Mouse (Mus musculus) MEL (cell line): Measurements from ENCODE around the gene Anxa2. TPM values are rescaled to one million over a fixed set of nuclear protein-coding genes. Genes with fewer than 3 reads are reported as not detected.

Experiments used
- DNase-seq: peaks from one replicate; pipeline ENCODE4 v3.0.0; 2011; ENCODE audit warnings: low read depth, low spot score
- H3K27ac ChIP-seq: 2 replicates; pipeline ENCODE4 v1.5.1; 2012; ENCODE audit warnings: low read depth, mild to moderate bottlenecking, control low read depth, low read length, moderate library complexity; ENCODE audit not compliant: control insufficient read depth
- H3K27me3 ChIP-seq, 2 experiments: fragments of 150-350 bp in 1 of 2; sonication (generic) in 1 of 2; 2 replicates each; pipeline ENCODE4 v1.6.1; 2012; ENCODE audit warnings: low read length in 2 of 2, mild to moderate bottlenecking in 2 of 2, improper control_type of control experiment in 1 of 2, moderate library complexity in 1 of 2; ENCODE audit not compliant: insufficient read depth in 2 of 2, control insufficient read depth in 1 of 2
- H3K36me3 ChIP-seq, 2 experiments: 2 replicates each; pipeline ENCODE4 v1.6.1; 2012 to 2014; ENCODE audit warnings: low read length in 2 of 2, improper control_type of control experiment in 1 of 2, inconsistent platforms in 1 of 2, mild to moderate bottlenecking in 1 of 2; ENCODE audit not compliant: insufficient read depth in 2 of 2, control insufficient read depth in 1 of 2
- H3K4me1 ChIP-seq, 2 experiments: fragments of 150-350 bp in 1 of 2; sonication (generic) in 1 of 2; 2 replicates each; pipeline ENCODE4 v1.6.1; 2012; ENCODE audit warnings: low read length in 2 of 2, improper control_type of control experiment in 1 of 2, mild to moderate bottlenecking in 1 of 2; ENCODE audit not compliant: insufficient read depth in 2 of 2, control insufficient read depth in 1 of 2
- H3K4me3 ChIP-seq, 2 experiments: fragments of 150-350 bp in 1 of 2; sonication (generic) in 1 of 2; 2 replicates each; pipeline ENCODE4 v1.5.1; 2012; ENCODE audit warnings: low read depth in 2 of 2, low read length in 2 of 2, mild to moderate bottlenecking in 2 of 2, moderate library complexity in 2 of 2, control low read depth in 1 of 2, improper control_type of control experiment in 1 of 2; ENCODE audit not compliant: control insufficient read depth in 1 of 2, insufficient read depth in 1 of 2
- H3K79me2 ChIP-seq: 2 replicates; pipeline ENCODE4 v1.6.1; 2012; ENCODE audit warnings: mild to moderate bottlenecking, low read length, moderate library complexity; ENCODE audit not compliant: control insufficient read depth, poor library complexity, insufficient read depth
- H3K9ac ChIP-seq: 2 replicates; pipeline ENCODE4 v1.6.1; 2012; ENCODE audit warnings: low read depth, mild to moderate bottlenecking, control low read depth, low read length, moderate library complexity; ENCODE audit not compliant: control insufficient read depth, poor library complexity, severe bottlenecking
- H3K9me3 ChIP-seq: fragments of 150-350 bp; sonication (generic); replicated peaks from 2 replicates; pipeline ENCODE4 v1.6.1; 2012; ENCODE audit warnings: mild to moderate bottlenecking, low read length, improper control_type of control experiment, moderate library complexity; ENCODE audit not compliant: insufficient read depth
- BHLHE40 ChIP-seq: IDR thresholded peaks from 2 replicates; pipeline ENCODE4 v1.6.1; 2012; ENCODE audit warnings: low read depth, mild to moderate bottlenecking, inconsistent platforms, low read length, improper control_type of control experiment, borderline replicate concordance
- CHD1 ChIP-seq: IDR thresholded peaks from 2 replicates; pipeline ENCODE4 v1.6.1; 2012; ENCODE audit warnings: low read depth, mild to moderate bottlenecking, inconsistent platforms, low read length, improper control_type of control experiment
- CHD2 ChIP-seq: IDR thresholded peaks from 2 replicates; pipeline ENCODE4 v1.6.1; 2011; ENCODE audit warnings: low read length, improper control_type of control experiment
- ELF1 ChIP-seq: IDR thresholded peaks from 2 replicates; pipeline ENCODE4 v1.6.1; 2014; ENCODE audit warnings: low read depth, mild to moderate bottlenecking, inconsistent platforms, low read length, improper control_type of control experiment, moderate library complexity
- EP300 ChIP-seq, 2 experiments: IDR thresholded peaks; 2 replicates each; pipeline ENCODE4 v1.6.1; 2011; ENCODE audit warnings: improper control_type of control experiment in 2 of 2, low read length in 2 of 2, low read depth in 1 of 2, mild to moderate bottlenecking in 1 of 2
- GABPA ChIP-seq: IDR thresholded peaks from 2 replicates; pipeline ENCODE4 v1.6.1; 2012; ENCODE audit warnings: low read depth, mild to moderate bottlenecking, inconsistent platforms, low read length, improper control_type of control experiment, moderate library complexity
- HCFC1 ChIP-seq: IDR thresholded peaks from 2 replicates; pipeline ENCODE4 v1.6.1; 2012; ENCODE audit warnings: low read depth, mild to moderate bottlenecking, inconsistent platforms, low read length, improper control_type of control experiment, moderate library complexity
- JUND ChIP-seq: IDR thresholded peaks from 2 replicates; pipeline ENCODE4 v1.6.1; 2011; ENCODE audit warnings: low read depth, mild to moderate bottlenecking, improper control_type of control experiment, low read length
- KAT2A ChIP-seq: conservative IDR thresholded peaks from 2 replicates; pipeline ENCODE4 v1.6.1; 2012; ENCODE audit warnings: low read depth, low read length, improper control_type of control experiment, inconsistent platforms
- MAFK ChIP-seq: IDR thresholded peaks from 2 replicates; pipeline ENCODE4 v1.6.1; 2011; ENCODE audit warnings: low read depth, mild to moderate bottlenecking, low read length, improper control_type of control experiment, borderline replicate concordance
- MXI1 ChIP-seq: IDR thresholded peaks from 2 replicates; pipeline ENCODE4 v1.6.1; 2011; ENCODE audit warnings: mild to moderate bottlenecking, low read depth, low read length, improper control_type of control experiment
- NRF1 ChIP-seq: IDR thresholded peaks from 2 replicates; pipeline ENCODE4 v1.6.1; 2014; ENCODE audit warnings: low read depth, mild to moderate bottlenecking, inconsistent platforms, low read length, improper control_type of control experiment, moderate library complexity; ENCODE audit not compliant: poor library complexity, insufficient read depth, severe bottlenecking
- POLR2AphosphoS2 ChIP-seq: IDR thresholded peaks from 2 replicates; pipeline ENCODE4 v1.6.1; 2011; ENCODE audit warnings: low read length, improper control_type of control experiment
- RAD21 ChIP-seq: IDR thresholded peaks from 2 replicates; pipeline ENCODE4 v1.6.1; 2011; ENCODE audit warnings: mild to moderate bottlenecking, low read depth, low read length, improper control_type of control experiment
- RCOR1 ChIP-seq: IDR thresholded peaks from 2 replicates; pipeline ENCODE4 v1.6.1; 2012; ENCODE audit warnings: low read depth, mild to moderate bottlenecking, inconsistent platforms, low read length, improper control_type of control experiment
- TBP ChIP-seq: IDR thresholded peaks from 2 replicates; pipeline ENCODE4 v1.8.0; 2011; ENCODE audit warnings: low read depth, low read length, improper control_type of control experiment
- TCF12 ChIP-seq: IDR thresholded peaks from 2 replicates; pipeline ENCODE4 v1.6.1; 2014; ENCODE audit warnings: low read depth, mild to moderate bottlenecking, inconsistent platforms, low read length, improper control_type of control experiment, moderate library complexity
- UBTF ChIP-seq: IDR thresholded peaks from 2 replicates; pipeline ENCODE4 v1.6.1; 2012; ENCODE audit warnings: low read depth, mild to moderate bottlenecking, inconsistent platforms, low read length, improper control_type of control experiment, moderate library complexity, borderline replicate concordance; ENCODE audit not compliant: insufficient read depth
- ZKSCAN1 ChIP-seq: IDR thresholded peaks from 2 replicates; pipeline ENCODE4 v1.6.1; 2012; ENCODE audit warnings: low read depth, mild to moderate bottlenecking, inconsistent platforms, low read length, improper control_type of control experiment, moderate library complexity
- ZNF384 ChIP-seq: IDR thresholded peaks from 2 replicates; pipeline ENCODE4 v1.6.1; 2012; ENCODE audit warnings: low read depth, mild to moderate bottlenecking, inconsistent platforms, low read length, improper control_type of control experiment
- polyA plus RNA-seq, 2 experiments: library from polyadenylated mRNA; stranded (reverse) in 1 of 2; unstranded in 1 of 2; fragments of >175 nt in 1 of 2; fragments of >200 nt in 1 of 2; gene quantifications; 2 replicates each; pipeline versions ENCODE4 v1.2.1 to v1.2.4; 2012; ENCODE audit warnings: low replicate concordance in 2 of 2, low read depth in 1 of 2; ENCODE audit not compliant: insufficient read length in 2 of 2, insufficient read depth in 1 of 2, missing spikeins in 1 of 2
- total RNA-seq: library from RNA; depleted of rRNA; stranded (reverse); fragments of 300-350 nt; gene quantifications from 2 replicates; pipeline ENCODE4 v1.2.3, GENCODE M21; 2012

Gene Anxa2
- total and polyA plus RNA-seq, 3 experiments, result 33.9 to 190 TPM; not detected in 1

DNA sequence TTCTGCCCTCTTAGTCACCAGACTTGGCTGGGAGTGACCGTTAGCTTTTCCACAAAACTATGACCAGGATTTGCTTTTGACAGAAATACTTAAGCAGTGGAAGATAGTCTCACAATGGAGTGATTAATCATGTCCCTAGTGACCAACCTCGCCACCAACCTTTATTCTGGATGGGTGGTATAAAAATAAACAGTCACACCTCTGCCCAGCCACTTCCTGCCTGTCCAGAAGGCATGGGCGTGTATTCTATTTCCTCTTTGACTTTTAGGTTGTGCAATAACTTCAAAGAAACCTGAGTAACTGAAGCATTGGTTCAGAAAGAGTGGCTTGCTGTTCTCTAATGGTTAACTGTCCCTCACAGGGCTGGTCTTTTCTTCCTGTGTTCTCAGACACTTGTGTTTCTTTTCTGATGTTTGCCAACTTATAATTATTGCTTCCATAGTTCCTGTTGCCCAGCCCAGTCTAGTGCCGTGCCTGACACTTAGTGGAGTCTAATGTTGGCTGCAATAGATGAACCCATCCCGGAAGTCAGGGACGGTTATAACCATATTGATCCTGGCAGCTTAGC is 10.9 kb upstream of the Anxa2 start:
- Histone ChIP-seq H3K36me3 (peaks cover 0 to 5% of the 10 kb centered on the region in 2 experiments; a peak in 2 of 4 replicates), H3K27ac (no peak overlapping the region), H3K79me2 (no peaks in the 10 kb centered on the region), H3K27me3 (no peaks in the 10 kb centered on the region), H3K9ac (no peak overlapping the region), H3K4me3 (no peak overlapping the region), H3K4me1 (peaks cover 1 to 12% of the 10 kb centered on the region in 2 experiments; a peak in 2 of 4 replicates), H3K9me3 (no peaks in the 10 kb centered on the region)
- no peak for DNase-seq
- no peak for TF ChIP-seq GABPA
- 0 out of 2 replicates have a peak, but pooled peaks have one; percentile 10 for TF ChIP-seq ELF1

GRCm38 (mm10) chr9:69443203-69443602 is 10.2 kb upstream of the Anxa2 start:
- H3K27me3 ChIP-seq, result no peaks in the 10 kb centered on the region
- TF ChIP-seq RAD21, result no peak
- TF ChIP-seq KAT2A, result no peak
- TF ChIP-seq ZNF384, result no peak
- TF ChIP-seq ELF1, result no peak
- TF ChIP-seq CHD2, result no peak
- no peak for TF ChIP-seq CHD1
- TF ChIP-seq TCF12, result no peak
- no peak for TF ChIP-seq RCOR1
- no peak for TF ChIP-seq ZKSCAN1
- no peak for TF ChIP-seq JUND
- TF ChIP-seq POLR2AphosphoS2, result no peak
- TF ChIP-seq NRF1, result no peak
- no peak for TF ChIP-seq UBTF
- TF ChIP-seq TBP, result no peak
- no peak for TF ChIP-seq MXI1
- TF ChIP-seq BHLHE40, result no peak
- TF ChIP-seq EP300 (IDR thresholded peaks at IDR 0.05; ENCODE audit: low read depth in 1 of 2, low read length in 2 of 2), result no peak
- TF ChIP-seq HCFC1, result no peak
- no peak for TF ChIP-seq MAFK
- TF ChIP-seq, all 39 proteins: peak for 0
- Histone ChIP-seq H3K79me2 (no peaks in the 10 kb centered on the region), H3K27ac (no peak overlapping the region), H3K9ac (no peak overlapping the region), H3K9me3 (no peaks in the 10 kb centered on the region), H3K36me3 (peaks cover 0 to 5% of the 10 kb centered on the region in 2 experiments; a peak in 2 of 4 replicates), H3K4me3 (no peak overlapping the region), H3K4me1 (peaks cover 1 to 12% of the 10 kb centered on the region in 2 experiments; a peak in 2 of 4 replicates)
- no peak for DNase-seq
